Mouse (Mus musculus): ENCODE measurements around the gene Fbxo46. TPM values are rescaled to one million over a fixed set of nuclear protein-coding genes. Genes with fewer than 3 reads are reported as not detected.

Gene Fbxo46
- polyA plus RNA-seq, 1 experiment from 2014 or later: 14.7 TPM

DNA sequence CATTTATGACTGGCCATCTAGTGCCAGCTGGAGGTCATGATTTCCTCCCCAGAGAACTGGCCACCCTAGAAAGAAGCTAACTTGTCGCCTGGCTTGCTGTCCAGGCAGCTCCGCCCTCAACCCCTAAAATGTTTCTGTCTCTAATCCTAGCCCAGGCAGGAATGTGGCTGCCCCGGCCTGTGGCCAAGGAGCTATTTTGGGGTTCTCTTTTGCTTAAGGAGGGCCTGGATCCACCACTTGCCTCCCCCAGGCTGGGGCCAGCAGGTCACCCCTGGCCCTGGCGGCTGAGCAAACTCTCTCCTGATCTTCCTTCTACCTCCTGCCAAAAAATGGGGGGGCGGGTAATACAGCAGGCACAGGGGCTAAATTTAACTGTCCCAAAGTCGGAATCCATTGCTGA, 36.6 kb upstream of the Fbxo46 start:
- H3K36me3 ChIP-seq: peaks cover 55% of the 10 kb centered on the region
- H3K4me3 ChIP-seq (replicated peaks): no peak overlapping the region
- peaks cover 65% of the 10 kb centered on the region for H3K4me1 ChIP-seq
- WGBS: 34% methylated on average over 6 of the region's 6 CpGs
- peak overlapping the region; percentile 34 for H3K4me2 ChIP-seq (replicated peaks)
- H3K9me3 ChIP-seq (replicated peaks): no peaks in the 10 kb centered on the region
- H3K9ac ChIP-seq: no peak overlapping the region
- H3K27ac ChIP-seq (replicated peaks): peak overlapping the region; percentile 52
- ATAC-seq (ENCODE audit: insufficient number of reproducible peaks, low FRiP score, low TSS enrichment, low read depth): no peak
- no peaks in the 10 kb centered on the region for H3K27me3 ChIP-seq

DNA sequence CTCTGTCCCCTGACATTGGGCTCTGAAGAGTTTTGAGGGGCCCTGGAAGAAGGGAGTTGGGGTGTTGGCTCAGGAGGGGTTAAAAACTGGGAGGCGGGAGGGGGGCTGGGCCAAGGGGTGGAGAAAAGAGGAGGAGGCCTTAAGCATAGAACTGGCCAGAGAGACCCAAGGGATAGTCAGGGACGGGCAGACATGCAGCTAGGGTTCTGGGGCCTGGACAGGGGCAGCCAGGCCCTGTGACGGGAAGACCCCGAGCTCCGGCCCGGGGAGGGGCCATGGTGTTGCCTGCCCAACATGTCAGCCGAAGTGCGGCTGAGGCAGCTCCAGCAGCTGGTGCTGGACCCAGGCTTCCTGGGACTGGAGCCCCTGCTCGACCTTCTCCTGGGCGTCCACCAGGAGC, 36.0 kb upstream of the Fbxo46 start, which contains the start of gene Dmpk:
Gene Dmpk (plus strand): TSS at position 149 of the 400 bp plus-strand sequence.
- peaks cover 64% of the 10 kb centered on the region for H3K4me1 ChIP-seq
- ATAC-seq (ENCODE audit: insufficient number of reproducible peaks, low FRiP score, low TSS enrichment, low read depth): 0 out of 2 replicates have a peak, but pooled peaks have one; percentile 55
- WGBS: 35% methylated on average over 10 of the region's 10 CpGs
- peak within 1 kb of the TSS; percentile 34 for H3K4me2 ChIP-seq (replicated peaks)
- peak within 1 kb of the TSS; percentile 52 for H3K27ac ChIP-seq (replicated peaks)
- no peaks in the 10 kb centered on the region for H3K27me3 ChIP-seq
- no peaks in the 10 kb centered on the region for H3K9me3 ChIP-seq (replicated peaks)
- peak within 1 kb of the TSS; percentile 32 for H3K4me3 ChIP-seq (replicated peaks)
- H3K9ac ChIP-seq: peak within 1 kb of the TSS; percentile 4; the same call in 1 of the 2 replicates
- peaks cover 54% of the 10 kb centered on the region for H3K36me3 ChIP-seq

DNA sequence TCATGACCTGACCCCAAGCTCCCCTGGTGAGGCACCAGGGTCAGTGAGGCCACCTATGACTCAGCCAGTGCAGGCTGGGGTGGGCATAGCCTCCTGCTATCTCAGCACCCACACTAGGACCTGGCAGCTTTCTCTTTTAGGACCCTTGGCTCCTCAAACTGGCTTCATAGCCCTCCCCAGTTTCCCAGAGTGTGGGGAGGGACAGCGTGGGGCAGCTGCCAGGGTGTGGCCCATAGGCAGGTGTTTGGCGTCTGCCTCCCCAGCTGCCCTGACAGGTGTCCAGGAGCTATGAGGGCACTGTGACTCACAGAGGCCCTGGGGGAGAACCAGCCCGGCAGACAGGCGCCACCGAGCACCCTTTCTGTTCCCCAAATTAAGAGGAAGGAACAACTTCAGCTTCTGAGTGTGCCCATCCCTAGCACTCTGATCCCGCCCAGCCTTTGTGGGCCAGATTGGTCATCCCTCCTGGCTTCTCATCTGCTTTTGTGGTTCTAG, 35.3 kb upstream of the Fbxo46 start:
- no peak for ATAC-seq (ENCODE audit: insufficient number of reproducible peaks, low FRiP score, low TSS enrichment, low read depth)
- Histone ChIP-seq H3K4me1 (peaks cover 64% of the 10 kb centered on the region), H3K4me2 (replicated peaks) (peak overlapping the region; percentile 34), H3K4me3 (replicated peaks) (peak overlapping the region; percentile 32), H3K9ac (0 out of 2 replicates have a peak overlapping the region, but pooled peaks have one; percentile 4), H3K9me3 (replicated peaks) (no peaks in the 10 kb centered on the region), H3K36me3 (peaks cover 49% of the 10 kb centered on the region), H3K27ac (replicated peaks) (peak overlapping the region; percentile 52), H3K27me3 (no peaks in the 10 kb centered on the region)
- 64% methylated on average over 6 of the region's 6 CpGs for WGBS

DNA sequence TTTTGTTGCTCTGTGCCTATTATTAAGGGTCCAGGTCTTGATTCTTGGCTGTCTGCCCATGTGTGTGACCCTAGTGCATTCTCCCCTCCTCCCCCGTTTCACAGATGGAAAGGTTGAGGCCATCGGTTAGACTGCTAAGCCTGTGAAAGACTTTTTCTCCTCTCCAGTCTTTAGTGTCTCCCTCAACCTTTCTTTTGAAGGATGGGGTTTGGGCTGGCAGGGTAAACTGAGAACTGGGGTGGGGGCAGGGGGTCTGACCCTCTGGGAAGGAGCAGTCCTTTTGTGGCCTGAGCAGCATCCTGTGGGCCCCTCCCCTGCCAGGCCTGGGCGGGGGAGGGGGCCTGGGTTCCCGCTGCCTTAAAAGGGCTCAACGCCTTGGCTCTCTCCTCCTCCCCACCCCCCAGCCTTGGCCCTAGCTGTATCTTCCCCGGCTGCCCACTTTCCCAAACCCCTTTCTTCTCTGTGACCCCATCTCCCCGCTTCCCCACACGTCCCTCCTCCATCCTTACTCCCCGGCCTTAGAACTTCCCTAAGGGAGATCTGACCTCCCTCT, 34.7 kb upstream of the Fbxo46 start:
- Histone ChIP-seq H3K9ac (no peak overlapping the region; the same call in 1 of the 2 replicates), H3K9me3 (replicated peaks) (no peaks in the 10 kb centered on the region), H3K27me3 (no peaks in the 10 kb centered on the region), H3K4me2 (replicated peaks) (peak overlapping the region; percentile 34), H3K27ac (replicated peaks) (peak overlapping the region; percentile 52; the same call in 1 of the 2 replicates), H3K36me3 (peaks cover 48% of the 10 kb centered on the region), H3K4me1 (peaks cover 64% of the 10 kb centered on the region), H3K4me3 (replicated peaks) (peak overlapping the region; percentile 32)
- WGBS: 27% methylated on average over 8 of the region's 9 CpGs
- ATAC-seq (ENCODE audit: insufficient number of reproducible peaks, low FRiP score, low TSS enrichment, low read depth): no peak

DNA sequence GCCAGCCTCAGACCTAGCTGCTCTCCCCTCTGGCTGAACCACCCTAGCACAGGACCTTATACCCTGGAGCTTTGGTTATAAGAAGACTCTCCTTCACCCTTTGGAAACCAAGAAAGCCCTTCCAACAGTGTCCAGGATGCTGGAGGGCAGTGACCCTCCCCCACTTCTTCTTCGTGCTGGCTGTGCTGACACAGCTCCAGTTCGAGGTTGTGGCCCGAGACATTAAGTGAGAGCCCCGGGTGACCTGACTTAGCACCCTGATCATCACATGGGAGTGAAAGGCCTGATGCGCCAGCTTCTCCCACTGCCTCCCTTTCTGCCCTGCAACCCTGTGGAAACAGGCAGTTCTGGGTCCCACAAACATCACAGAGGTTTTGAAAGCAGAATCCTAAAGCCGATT, 34.2 kb upstream of the Fbxo46 start:
- Histone ChIP-seq H3K36me3 (peaks cover 46% of the 10 kb centered on the region), H3K4me1 (peaks cover 63% of the 10 kb centered on the region), H3K9ac (no peak overlapping the region; the same call in 1 of the 2 replicates), H3K4me3 (replicated peaks) (peak overlapping the region; percentile 32), H3K27me3 (no peaks in the 10 kb centered on the region), H3K27ac (replicated peaks) (peak overlapping the region; percentile 52), H3K9me3 (replicated peaks) (no peaks in the 10 kb centered on the region), H3K4me2 (replicated peaks) (peak overlapping the region; percentile 34)
- no peak for ATAC-seq (ENCODE audit: insufficient number of reproducible peaks, low FRiP score, low TSS enrichment, low read depth)
- WGBS: 15% methylated on average over 6 of the region's 6 CpGs

DNA sequence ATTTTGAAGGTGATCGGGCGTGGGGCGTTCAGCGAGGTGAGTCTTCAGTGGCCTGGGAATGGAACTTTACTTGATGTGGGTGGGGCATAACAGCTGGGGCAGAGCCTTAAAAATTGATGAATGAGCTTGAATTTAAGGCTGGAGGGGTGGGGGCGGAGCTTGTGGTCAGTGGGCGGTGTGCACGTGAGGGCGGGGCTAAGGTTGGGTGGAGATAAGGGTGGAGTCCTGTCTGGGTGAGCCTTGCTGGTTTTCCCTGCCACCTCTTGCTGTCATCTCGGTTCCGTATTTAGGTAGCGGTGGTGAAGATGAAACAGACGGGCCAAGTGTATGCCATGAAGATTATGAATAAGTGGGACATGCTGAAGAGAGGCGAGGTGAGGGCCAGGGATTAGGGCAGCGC, 33.6 kb upstream of the Fbxo46 start:
- 19% methylated on average over 14 of the region's 14 CpGs for WGBS
- no peak for ATAC-seq (ENCODE audit: insufficient number of reproducible peaks, low FRiP score, low TSS enrichment, low read depth)
- Histone ChIP-seq H3K36me3 (peaks cover 41% of the 10 kb centered on the region), H3K4me1 (peaks cover 58% of the 10 kb centered on the region), H3K27ac (replicated peaks) (peak overlapping the region; percentile 52; the same call in 1 of the 2 replicates), H3K27me3 (no peaks in the 10 kb centered on the region), H3K9me3 (replicated peaks) (no peaks in the 10 kb centered on the region), H3K4me2 (replicated peaks) (peak overlapping the region; percentile 34), H3K4me3 (replicated peaks) (peak overlapping the region; percentile 32), H3K9ac (no peak overlapping the region)

DNA sequence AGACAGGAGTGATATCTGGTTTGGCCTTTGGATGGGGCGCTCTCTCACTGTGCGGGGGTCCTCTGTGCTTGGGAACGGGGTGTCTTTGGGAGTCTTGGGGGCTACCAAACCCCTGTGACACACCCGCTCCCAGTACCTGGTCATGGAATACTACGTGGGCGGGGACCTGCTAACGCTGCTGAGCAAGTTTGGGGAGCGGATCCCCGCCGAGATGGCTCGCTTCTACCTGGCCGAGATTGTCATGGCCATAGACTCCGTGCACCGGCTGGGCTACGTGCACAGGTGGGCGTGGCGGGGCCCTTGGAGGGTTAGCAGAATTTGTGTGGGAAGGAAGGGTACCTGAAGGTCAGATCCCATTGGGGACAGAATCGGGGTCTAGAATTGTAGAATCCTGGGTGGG, 32.9 kb upstream of the Fbxo46 start:
- Histone ChIP-seq H3K27ac (replicated peaks) (no peak overlapping the region), H3K9me3 (replicated peaks) (no peaks in the 10 kb centered on the region), H3K9ac (no peak overlapping the region), H3K27me3 (no peaks in the 10 kb centered on the region), H3K4me2 (replicated peaks) (no peak overlapping the region), H3K36me3 (peaks cover 34% of the 10 kb centered on the region), H3K4me3 (replicated peaks) (no peak overlapping the region), H3K4me1 (peaks cover 56% of the 10 kb centered on the region)
- WGBS: 63% methylated on average over 18 of the region's 18 CpGs
- no peak for ATAC-seq (ENCODE audit: insufficient number of reproducible peaks, low FRiP score, low TSS enrichment, low read depth)

DNA sequence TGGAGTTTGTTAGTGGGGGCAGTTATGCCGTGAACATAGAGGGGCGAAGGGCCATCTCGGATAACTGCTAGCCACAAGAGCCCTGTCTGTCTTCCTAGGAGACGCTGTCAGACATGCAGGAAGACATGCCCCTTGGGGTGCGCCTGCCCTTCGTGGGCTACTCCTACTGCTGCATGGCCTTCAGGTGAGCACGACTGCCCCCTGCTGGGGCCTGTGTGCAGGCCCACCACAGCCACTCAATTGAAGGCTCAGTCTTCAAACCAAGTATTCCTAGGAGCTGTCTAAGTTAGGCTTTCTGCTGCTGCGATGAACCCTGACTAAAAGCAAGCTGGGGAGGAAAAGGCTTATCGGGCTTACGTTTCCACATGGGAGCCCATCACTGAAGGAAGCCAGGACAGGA, 30.8 kb upstream of the Fbxo46 start:
- Histone ChIP-seq H3K9ac (no peak overlapping the region), H3K9me3 (replicated peaks) (no peaks in the 10 kb centered on the region), H3K4me1 (peaks cover 55% of the 10 kb centered on the region), H3K36me3 (peaks cover 23% of the 10 kb centered on the region), H3K27me3 (no peaks in the 10 kb centered on the region), H3K27ac (replicated peaks) (no peak overlapping the region), H3K4me2 (replicated peaks) (no peak overlapping the region), H3K4me3 (replicated peaks) (no peak overlapping the region)
- no peak for ATAC-seq (ENCODE audit: insufficient number of reproducible peaks, low FRiP score, low TSS enrichment, low read depth)
- WGBS: 39% methylated on average over 10 of the region's 10 CpGs

DNA sequence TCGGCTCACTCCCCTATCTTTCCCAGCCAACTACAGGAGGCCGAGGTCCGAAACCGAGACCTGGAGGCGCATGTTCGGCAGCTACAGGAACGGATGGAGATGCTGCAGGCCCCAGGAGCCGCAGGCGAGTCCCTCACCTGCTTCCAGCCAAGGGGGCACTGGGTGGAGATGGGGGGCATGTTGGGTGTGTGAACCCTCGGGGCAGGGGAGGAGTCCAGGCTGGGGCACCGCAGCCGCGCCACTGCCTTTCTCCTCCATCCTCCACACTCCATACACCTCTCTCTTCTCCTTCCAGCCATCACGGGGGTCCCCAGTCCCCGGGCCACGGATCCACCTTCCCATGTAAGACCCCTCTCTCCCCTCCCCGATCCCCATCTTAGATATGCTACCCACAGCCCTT, 27.7 kb upstream of the Fbxo46 start:
- Histone ChIP-seq H3K9ac (peak overlapping the region; percentile 51), H3K4me1 (peaks cover 38% of the 10 kb centered on the region), H3K4me2 (replicated peaks) (peak overlapping the region; percentile 74), H3K27me3 (no peaks in the 10 kb centered on the region), H3K27ac (replicated peaks) (peak overlapping the region; percentile 99; the same call in 1 of the 2 replicates), H3K4me3 (replicated peaks) (peak overlapping the region; percentile 86), H3K9me3 (replicated peaks) (no peaks in the 10 kb centered on the region), H3K36me3 (peaks cover 24% of the 10 kb centered on the region)
- ATAC-seq (ENCODE audit: insufficient number of reproducible peaks, low FRiP score, low TSS enrichment, low read depth): no peak
- WGBS: 36% methylated on average over 13 of the region's 17 CpGs

DNA sequence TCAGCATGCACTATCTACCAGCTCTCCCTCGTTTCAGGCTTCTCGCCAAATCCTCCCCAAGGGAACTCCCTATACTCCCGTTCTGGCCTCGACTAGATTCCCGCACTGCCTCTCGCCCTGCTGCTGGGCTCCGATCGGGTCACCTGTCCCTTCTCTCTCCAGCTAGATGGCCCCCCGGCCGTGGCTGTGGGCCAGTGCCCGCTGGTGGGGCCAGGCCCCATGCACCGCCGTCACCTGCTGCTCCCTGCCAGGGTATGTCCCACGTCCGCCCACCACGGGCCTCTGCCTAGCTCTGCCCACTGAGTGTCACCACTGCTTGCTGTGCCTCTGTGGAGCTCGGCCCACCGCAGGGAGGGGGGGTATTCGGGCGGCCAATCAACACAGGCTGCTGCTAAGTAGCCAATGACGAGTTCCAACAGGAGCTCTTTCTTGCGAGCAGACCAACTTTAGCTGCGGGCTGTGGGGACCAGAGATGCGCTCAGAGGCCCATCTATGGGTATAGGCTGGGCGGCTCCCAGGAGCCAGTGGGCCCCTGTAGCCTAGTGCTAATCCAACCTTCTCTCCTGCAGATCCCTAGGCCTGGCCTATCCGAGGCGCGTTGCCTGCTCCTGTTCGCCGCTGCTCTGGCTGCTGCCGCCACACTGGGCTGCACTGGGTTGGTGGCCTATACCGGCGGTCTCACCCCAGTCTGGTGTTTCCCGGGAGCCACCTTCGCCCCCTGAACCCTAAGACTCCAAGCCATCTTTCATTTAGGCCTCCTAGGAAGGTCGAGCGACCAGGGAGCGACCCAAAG, 27.1 kb upstream of the Fbxo46 start:
- Histone ChIP-seq H3K4me3 (replicated peaks) (peak overlapping the region; percentile 86), H3K9me3 (replicated peaks) (no peaks in the 10 kb centered on the region), H3K36me3 (peaks cover 26% of the 10 kb centered on the region), H3K4me2 (replicated peaks) (peak overlapping the region; percentile 74), H3K27ac (replicated peaks) (peak overlapping the region; percentile 99), H3K9ac (peak overlapping the region; percentile 51), H3K27me3 (no peaks in the 10 kb centered on the region), H3K4me1 (peaks cover 43% of the 10 kb centered on the region)
- WGBS: 3% methylated on average over 38 of the region's 38 CpGs
- ATAC-seq (ENCODE audit: insufficient number of reproducible peaks, low FRiP score, low TSS enrichment, low read depth): peak; percentile 74

DNA sequence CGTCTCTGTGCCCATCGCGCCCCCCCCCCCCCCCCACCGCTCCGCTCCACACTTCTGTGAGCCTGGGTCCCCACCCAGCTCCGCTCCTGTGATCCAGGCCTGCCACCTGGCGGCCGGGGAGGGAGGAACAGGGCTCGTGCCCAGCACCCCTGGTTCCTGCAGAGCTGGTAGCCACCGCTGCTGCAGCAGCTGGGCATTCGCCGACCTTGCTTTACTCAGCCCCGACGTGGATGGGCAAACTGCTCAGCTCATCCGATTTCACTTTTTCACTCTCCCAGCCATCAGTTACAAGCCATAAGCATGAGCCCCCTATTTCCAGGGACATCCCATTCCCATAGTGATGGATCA, 26.5 kb upstream of the Fbxo46 start:
- Histone ChIP-seq H3K9ac (peak overlapping the region; percentile 51; the same call in 1 of the 2 replicates), H3K36me3 (peaks cover 23% of the 10 kb centered on the region), H3K27ac (replicated peaks) (peak overlapping the region; percentile 99), H3K9me3 (replicated peaks) (no peaks in the 10 kb centered on the region), H3K27me3 (no peaks in the 10 kb centered on the region), H3K4me3 (replicated peaks) (peak overlapping the region; percentile 86), H3K4me2 (replicated peaks) (peak overlapping the region; percentile 74), H3K4me1 (peaks cover 49% of the 10 kb centered on the region)
- peak; percentile 26; the same call in 1 of the 2 replicates for ATAC-seq (ENCODE audit: insufficient number of reproducible peaks, low FRiP score, low TSS enrichment, low read depth)
- under 1% methylated on average over 11 of the region's 15 CpGs for WGBS
